Mouse (Mus musculus): Measurements from ENCODE around the gene Nf1. TPM values are rescaled to one million over a fixed set of nuclear protein-coding genes. Genes with fewer than 3 reads are reported as not detected.

Nf1 gene
- total RNA-seq, 2 experiments from 2014 or later = 15.8 to 17.4 TPM

- no peak for DNase-seq
Observed at GRCm38 (mm10) chr11:79460756-79461450, 121.4 kb downstream of the Nf1 start.

DNA sequence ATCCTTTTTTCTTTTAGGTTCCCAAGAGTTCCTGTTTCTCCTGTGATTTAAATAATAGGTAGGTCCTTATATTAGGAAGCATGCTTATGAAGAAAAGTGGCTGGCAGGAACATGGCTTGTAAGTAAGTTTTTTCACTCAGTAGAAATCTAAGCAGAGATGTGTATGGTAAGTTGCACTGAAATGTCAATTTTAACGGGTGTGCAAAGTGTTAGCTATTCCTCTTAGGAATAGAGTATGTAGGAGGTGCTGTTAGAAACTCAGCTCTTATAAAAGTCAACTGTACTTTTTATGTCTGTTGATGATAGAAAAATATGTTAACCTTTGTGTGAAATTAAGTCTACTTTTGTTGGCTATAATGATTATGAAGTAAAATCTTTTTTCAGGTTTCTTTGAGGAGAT is 128.6 kb downstream of the Nf1 start:
- DNase-seq = no peak

DNA sequence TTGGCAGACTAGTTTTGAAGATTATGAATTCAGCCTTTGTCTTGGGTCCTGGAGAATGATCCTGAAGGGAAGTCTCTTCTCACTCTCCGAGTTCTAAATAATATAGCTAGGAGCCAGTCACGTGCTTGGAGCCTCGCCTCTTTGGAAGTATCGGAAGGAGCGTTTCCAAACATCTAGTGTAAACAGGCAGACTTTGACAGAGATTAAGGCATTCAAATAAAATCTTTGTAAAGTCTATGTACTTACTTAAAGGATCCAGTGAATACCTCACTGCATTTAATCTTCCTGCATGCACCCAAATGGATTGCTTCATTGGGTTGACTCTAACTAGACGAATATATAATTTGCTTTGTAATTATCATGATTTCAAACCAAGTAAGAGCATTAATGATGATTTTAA is 143.9 kb downstream of the Nf1 start:
- no peak for DNase-seq

DNA sequence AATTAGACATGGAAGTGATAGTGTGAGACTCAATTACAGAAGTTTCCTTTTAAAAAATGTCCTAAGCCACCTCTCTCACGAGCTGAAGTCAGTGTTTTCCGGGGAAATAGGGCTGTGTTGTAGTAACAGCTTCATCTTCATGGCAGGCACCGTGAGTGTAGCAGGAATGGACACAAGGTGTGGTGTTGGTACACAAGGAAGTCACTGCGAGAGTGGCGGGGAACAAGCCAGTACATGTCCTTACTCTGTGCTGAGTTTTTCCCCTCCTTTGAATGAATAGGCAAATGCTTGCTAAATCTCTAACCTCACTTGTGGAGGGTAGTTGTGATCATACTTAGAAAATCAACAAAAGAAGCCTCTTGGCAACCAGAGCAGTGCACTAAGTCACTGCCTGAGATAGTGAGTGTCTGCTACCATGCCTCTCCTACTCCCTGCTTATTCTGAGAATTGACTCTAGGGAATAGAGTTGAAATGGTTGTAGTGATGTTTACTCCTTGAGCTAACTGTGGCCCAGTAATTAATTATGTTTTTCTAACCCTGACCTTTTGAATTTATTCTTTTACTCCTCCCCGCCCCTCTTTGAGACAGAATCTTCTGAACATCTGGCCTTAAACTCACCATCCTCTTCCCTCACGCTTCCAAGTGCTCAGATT is 144.5 kb downstream of the Nf1 start:
- no peak for DNase-seq

DNA sequence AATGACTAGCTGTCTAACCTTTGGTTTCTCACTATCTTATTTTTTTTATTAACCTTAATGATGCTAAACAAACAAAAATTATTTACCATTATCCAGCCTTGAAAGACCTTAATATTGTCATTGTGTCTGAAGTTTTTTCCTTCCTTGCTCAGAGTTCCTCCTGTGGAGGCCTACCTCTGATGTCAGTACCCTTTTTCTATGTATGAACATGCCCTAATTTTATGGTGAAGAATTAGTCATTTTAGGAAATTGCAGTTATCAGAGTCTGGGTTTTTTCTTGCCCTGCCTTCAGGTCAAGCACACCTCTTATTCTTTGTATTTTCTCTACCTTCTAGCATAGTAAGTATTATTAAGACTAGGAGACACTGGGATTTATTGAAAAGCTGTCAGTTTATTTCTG is 145.2 kb downstream of the Nf1 start:
- no peak for DNase-seq

- DNase-seq = no peak
Observed at GRCm38 (mm10) chr11:79494976-79495800, 155.7 kb downstream of the Nf1 start.

- DNase-seq = no peak
Observed at GRCm38 (mm10) chr11:79502917-79503316, 163.4 kb downstream of the Nf1 start.

DNA sequence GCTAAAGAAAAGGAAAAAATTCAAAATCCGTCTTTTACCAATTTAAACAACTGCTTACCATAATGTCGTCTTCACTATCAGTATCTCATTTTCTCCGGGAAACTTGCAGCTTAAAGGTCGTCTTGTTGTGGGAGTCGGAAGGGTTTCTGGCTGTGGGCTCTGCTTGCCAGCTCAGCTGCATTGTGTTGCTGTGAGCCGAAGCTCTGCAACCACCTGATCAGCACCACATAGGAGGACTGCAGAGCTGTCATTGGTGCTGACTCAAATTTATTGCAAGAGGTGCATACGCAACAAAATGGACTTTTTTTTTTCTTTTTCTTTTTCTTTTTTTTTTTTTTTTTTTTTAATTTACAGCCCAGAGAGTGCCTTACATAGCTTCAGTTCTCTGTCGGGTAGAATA is 164.4 kb downstream of the Nf1 start, which contains the start of gene Omg:
Gene Omg (minus strand): TSS at position 240 of the 400 bp plus-strand sequence.
- DNase-seq = no peak

- DNase-seq = no peak
Observed at GRCm38 (mm10) chr11:79504506-79504905, 165.0 kb downstream of the Nf1 start.

DNA sequence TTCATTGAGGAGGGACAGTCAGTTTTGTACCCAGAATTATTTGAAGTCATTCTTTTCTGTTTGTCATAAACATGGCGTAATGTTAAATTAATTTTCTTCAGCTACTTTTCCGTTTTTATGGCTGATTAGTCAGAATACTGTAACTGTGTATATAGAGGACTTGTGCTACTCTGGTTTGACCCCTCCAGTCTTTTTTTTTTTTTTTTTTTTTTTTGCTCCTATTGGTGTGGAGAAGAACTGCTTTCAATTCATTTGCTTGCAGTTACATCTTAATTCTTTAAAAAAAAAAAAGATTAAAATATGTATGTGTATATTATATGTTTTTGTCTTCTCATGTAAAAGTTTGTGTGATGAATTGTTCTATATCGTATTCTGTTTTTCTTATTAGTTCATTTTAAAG is 172.5 kb downstream of the Nf1 start:
- no peak for DNase-seq

- no peak for DNase-seq
Observed at GRCm38 (mm10) chr11:79515331-79515730, 175.8 kb downstream of the Nf1 start.

GRCm38 (mm10) chr11:79515798-79516197 is 176.3 kb downstream of the Nf1 start:
- DNase-seq = no peak

DNA sequence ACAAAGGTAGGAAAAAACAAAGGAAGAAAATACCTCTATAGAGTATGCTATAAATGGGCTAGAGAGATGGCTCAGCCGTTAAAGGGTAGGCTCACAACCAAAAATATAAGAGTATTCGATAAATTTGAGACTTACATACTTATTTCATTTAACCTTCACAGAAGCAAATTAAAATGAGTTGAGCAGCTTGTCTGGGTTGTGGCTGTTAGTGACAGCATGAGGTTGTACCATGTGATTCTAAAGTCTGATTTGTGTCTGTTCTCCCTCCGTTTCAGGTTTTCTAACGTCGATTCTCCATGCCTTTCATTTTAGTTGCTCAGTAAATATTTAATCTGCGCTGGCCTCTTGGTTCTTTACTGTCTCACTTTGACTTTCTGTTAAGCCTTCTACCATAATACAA is 179.8 kb downstream of the Nf1 start:
- no peak for DNase-seq

DNA sequence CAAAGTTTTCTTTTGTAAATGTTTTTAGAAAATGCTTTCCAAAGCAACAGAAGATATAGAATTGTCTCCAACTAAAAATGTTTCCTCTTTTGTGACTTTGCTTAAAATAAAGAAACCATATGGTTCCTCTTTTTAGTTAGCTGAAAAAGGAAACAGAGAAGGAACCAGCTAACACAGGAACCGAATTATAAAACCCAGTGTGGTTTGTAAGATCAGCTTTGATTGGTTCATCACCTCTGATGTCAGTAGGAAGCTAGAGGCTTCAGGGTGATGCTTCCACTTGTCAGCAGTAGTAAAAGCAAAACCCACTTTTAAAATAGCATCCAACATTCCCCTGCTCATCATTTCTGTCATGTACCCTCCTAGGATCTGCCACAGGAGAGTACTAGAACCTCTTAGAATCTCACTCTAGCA is 180.4 kb downstream of the Nf1 start:
- DNase-seq = no peak

GRCm38 (mm10) chr11:79520772-79521171 is 181.3 kb downstream of the Nf1 start:
- DNase-seq = no peak

- no peak for DNase-seq
Observed at GRCm38 (mm10) chr11:79521930-79522329, 182.4 kb downstream of the Nf1 start.

- DNase-seq = no peak
Observed at GRCm38 (mm10) chr11:79522944-79523343, 183.5 kb downstream of the Nf1 start.

DNA sequence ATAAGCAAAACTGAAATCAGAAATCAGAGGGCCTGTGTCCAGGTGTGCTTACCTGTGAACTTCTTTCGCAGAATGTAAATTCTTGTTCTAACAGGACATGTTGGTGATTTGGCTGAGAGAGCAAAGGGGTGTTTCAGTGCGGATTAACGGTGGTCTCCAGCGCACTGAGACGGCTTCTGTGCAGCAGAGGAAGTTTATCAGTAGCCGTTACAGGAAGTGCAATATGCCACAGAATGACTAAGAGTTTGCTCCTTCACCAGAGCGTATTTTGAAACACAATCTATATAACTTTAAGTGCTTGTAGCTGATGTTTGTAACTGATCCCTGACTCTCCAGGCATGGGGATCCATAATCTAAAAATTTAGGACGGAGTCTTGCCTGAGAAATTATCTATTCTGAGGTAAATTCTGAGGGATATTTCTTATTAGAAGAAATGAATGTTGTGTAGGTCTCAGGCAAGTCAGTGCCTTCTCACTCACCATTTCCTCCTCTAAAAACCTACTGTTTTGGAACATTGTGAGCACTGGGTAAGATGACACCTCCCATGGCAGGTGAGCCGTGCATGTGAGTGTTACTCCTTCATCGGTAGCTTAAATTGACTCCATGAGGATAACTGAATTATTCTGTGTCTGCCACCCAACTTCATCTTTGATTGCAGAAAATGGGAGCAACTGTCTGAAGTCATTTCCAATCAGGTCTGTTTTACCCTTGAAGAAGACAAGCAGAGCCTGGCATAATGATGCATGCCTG is 184.2 kb downstream of the Nf1 start, which contains the start of gene Evi2b:
Gene Evi2b (minus strand): TSS at position 203 of the 750 bp plus-strand sequence.
- no peak for DNase-seq

GRCm38 (mm10) chr11:79524310-79524575 is 184.8 kb downstream of the Nf1 start:
- no peak for DNase-seq

- DNase-seq = no peak
Observed at GRCm38 (mm10) chr11:79526549-79526948, 187.1 kb downstream of the Nf1 start.

GRCm38 (mm10) chr11:79527015-79527738 is 187.7 kb downstream of the Nf1 start:
- DNase-seq = peak; percentile 74

Measured in gastrocnemius, postnatal 25 days (tissue).